Mouse (Mus musculus) heart, adult 18-20 months (tissue): ENCODE measurements around the gene Sap30bp. TPM values are rescaled to one million over a fixed set of nuclear protein-coding genes. Genes with fewer than 3 reads are reported as not detected.
A peak's percentile ranks its signal among the peaks of the same experiment; 100 is the strongest.

Source experiments
- DNase-seq, 2 experiments: peaks; one replicate each; pipeline ENCODE4 v3.0.0; 2021 to 2022; ENCODE audit warnings: mixed read lengths in 1 of 2
- total RNA-seq, 2 experiments: library from RNA; stranded (reverse); gene quantifications; 2 replicates each; pipeline ENCODE4 v1.2.3; 2021

The Sap30bp gene
- total RNA-seq, 2 experiments from 2014 or later = 19.0 to 19.9 TPM

- no peak for DNase-seq
These were observed 27.9 kb upstream of the Sap30bp start for GRCm38 (mm10) chr11:115904956-115905790.

DNA sequence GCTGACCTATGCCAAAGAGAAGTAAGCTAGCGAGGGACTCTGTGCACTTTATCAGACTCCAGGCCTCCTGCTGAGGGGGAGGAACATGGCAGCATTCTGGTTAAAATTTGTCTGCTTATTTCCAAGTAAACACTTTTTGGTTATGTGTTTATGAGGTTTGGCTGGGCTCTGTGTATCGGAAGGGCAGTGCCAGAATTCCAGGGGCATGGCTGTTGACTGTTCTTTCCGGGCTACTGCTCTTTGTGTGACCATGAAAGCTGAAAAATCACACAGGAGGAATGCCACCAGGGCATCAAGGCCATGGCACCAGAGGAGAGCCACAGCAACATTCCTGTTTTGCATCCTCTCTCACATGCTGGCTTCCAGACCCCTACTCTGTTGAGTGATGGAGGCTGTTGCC lies 27.0 kb upstream of the Sap30bp start:
- DNase-seq = no peak

GRCm38 (mm10) chr11:115906521-115906920 lies 26.6 kb upstream of the Sap30bp start:
- DNase-seq = no peak

- peak in 1 of 2 experiments; percentile 37 for DNase-seq
These were observed 21.9 kb upstream of the Sap30bp start for GRCm38 (mm10) chr11:115911134-115911561.

DNA sequence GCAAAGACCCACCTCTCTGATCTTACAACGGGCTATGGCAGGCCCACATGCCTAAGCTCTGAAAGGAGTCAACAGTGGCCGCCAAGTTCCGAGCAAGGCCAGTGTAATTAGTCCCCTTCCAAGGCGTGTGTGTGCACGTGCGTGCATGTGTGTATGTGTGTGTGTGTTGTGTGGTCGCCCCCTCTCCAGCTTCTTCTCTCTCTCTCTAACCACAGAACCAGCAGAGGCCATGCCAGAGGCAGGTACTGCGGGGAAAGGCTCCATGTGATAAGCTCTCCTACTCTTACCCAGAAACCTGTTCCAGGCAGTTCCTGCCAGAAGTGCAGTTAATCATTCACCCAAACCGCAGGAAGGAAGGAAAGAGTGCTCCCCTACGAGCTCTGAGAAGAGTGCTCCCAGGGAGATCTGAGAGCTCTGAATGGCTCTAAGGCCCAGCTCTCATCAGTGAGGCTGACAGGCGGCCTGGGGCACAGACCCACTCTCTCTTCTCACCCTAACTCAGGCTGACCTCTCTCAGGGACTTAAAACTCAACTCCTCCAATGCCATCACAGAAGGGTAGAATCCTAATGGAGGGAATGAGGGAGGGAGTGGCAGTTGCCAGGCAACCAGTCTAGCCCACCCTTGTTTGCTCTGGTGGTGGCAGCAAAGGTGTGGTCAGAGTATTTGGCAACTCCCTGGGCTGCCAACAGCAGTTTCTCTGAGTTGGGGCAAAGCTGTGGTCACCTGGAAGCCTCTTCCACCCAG lies 21.3 kb upstream of the Sap30bp start, which contains the start of gene Smim6:
TSS of gene Smim6 (plus strand) at position 386 of the 745 bp plus-strand sequence.
- no peak for DNase-seq

DNA sequence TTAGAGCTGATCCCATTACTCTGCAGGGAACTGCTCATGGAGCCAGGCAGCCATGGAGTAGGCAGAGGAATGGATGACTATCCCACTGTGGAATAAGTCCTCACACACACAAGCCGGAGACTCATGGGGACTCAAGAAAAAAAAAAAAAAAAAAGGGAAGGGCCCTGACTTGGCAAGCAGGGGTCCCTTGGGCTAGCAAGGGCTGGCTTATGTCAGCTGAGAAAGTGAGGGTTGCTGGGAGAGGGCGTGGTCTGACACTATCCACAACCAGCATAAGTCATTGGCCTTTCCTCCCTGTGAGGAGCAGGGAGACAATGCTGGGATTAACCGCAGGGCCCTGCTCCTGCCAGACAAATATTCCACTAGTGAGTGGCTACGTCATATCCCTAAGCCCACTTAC lies 16.5 kb upstream of the Sap30bp start:
- DNase-seq = no peak

DNA sequence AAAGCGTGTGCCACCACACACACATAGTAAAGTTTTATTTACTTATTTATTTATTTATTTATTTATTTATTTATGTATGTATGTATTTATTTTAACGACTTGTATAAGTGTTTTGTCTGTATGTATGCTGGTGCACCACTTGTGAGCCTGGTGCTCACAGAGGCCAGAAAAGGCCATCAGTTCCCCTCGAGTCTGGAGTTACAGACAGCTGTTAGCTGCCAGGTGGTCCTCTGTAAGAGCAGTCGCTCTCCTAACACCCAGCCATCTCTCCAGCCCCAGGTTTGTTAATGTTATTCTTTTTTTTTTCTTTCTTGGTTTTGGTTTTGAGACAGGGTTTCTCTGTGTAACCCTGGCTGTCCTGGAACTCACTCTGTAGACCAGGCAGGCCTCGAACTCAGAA lies 14.4 kb upstream of the Sap30bp start:
- no peak for DNase-seq

- no peak for DNase-seq
These were observed 14.0 kb upstream of the Sap30bp start for GRCm38 (mm10) chr11:115919073-115919472.

GRCm38 (mm10) chr11:115920110-115920818 lies 12.8 kb upstream of the Sap30bp start:
- peak; percentile 32 to 68 for DNase-seq

DNA sequence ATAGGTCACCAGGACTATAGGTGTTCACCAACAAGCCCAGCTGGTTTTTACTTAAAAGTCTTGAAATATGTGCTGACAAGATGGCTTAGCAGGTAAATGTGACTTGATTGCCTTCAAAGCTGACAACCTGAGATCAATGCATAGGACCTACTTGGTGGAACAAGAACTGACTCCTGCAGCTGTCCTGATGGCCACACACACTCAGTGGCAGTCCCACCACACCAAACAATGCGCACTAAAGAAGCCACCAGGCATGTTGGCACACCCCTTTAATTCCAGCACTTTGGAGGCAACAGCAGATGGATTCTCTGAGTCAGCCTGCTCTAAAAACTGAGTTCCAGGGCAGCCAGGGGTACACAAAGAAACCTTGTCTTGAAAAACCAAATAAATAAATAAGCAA lies 11.1 kb upstream of the Sap30bp start:
- no peak for DNase-seq

DNA sequence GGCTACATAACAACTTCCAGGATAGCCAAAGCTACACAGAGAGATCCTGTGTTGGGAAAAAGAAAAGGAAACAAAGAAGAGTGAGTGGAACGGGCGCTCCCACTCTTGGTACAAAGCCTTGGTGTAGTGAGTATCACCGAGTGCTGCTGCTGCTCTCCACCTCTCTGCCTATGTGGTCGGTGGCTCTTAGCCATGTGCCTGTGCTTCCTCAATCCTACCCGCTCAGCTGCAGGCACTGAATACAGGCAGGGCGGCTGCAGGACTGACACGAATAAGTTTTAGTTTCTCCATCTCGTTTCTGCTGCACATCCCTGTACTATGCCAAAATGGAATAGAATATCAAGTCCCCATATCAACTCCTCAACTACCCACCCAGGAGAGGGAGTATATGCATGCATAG lies 4.1 kb upstream of the Sap30bp start:
- DNase-seq = peak in 1 of 2 experiments; percentile 31

GRCm38 (mm10) chr11:115929818-115930217 lies 3.3 kb upstream of the Sap30bp start:
- no peak for DNase-seq

DNA sequence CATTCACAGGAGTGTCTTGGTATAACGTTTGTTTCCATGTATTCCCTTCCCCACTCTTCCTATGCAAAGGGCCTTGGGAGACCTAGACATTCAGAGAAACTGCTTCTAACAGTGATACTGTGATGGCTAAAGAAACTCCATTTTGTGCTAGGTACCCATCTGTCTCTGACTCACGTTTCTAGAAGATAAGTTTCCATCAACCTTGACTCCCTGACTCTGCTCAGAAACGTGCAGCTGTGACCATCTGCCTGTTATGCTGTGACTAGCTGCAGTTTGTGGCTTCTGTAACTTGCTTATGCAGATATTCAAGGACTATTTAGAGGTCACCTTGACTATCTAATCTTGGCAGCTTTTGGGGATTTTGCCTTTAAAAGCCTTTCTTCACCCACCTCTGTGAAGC lies 1.8 kb upstream of the Sap30bp start:
- DNase-seq = no peak

DNA sequence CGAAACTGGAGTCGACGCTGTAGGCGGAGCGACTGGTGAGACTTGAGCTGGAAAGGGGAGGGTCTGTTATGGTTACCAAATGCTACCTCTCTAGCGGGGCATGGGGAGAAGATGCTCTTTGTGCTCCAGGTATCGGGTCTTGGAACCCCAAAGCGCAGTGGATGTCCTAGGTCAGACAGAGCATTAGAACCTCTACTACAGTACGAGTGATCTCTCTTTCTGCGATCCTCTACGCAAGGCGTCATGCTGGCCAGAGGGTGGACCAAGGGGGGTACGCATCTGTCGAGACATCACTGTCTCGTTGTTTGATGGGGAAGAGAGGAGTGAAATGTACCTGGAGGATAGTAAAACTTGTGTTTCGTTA lies 647 bp downstream of the Sap30bp start:
- DNase-seq = no peak

DNA sequence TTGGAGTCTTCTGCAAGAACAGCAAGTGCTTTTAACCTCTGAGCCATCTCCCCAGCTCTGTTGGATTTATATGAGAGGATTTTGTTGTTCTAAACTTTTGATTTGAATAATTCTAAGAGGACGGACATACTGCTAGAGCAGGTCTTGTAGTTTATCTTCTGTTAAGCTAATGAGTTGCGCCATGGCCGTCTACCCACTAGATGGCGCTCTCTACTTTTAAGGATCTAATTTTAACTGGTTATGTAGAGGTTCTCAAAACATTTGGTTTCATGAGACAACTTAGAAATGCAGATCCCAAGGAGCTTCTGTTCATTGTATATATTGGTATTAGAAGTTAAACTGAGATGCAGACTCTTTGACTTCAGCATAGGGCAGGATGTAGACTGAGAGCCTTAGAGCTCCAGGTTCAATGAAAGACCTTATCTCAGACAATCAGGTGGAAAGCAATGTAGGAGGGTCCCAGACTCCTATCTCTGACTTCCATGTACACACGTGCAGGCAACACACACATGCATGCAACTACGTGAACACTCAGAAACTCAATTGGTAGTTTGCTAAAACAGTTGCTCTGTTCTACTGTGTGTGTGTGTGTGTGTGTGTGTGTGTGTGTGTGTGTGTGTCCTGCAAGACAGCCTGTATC lies 6.7 kb downstream of the Sap30bp start:
- DNase-seq = peak; percentile 56 to 83

GRCm38 (mm10) chr11:115941980-115942379 lies 8.9 kb downstream of the Sap30bp start:
- DNase-seq = no peak

GRCm38 (mm10) chr11:115945247-115945646 lies 12.2 kb downstream of the Sap30bp start:
- no peak for DNase-seq

DNA sequence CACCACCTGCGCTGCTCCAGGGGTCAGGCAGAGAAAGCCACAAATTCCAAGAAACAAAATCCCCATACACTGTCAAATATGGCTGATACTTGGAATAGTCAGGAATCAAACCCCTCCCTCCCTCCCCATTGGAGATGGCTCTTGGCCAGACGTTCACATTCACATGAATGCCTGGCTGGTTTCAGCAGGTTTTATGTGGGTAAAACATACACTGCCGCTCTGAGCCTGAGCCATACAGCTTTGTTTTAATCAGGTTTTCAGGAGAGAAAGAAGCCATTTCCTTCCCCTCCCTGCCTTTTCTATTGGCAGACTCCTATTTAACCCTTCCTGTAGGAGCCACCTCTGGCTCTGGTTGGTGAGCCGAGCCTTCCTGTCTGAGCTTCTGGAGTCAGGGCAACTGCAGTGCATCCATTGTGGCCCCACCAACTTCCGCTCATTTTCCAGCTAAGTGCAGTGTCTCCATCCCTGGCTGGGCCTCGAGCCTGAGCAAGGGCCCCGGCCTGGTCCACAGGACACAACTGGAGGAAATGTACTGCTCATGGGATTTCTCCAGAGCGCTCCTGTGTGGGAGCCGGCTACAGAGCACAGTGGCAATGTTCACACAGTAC lies 13.2 kb downstream of the Sap30bp start:
- peak in 1 of 2 experiments; percentile 29 for DNase-seq

DNA sequence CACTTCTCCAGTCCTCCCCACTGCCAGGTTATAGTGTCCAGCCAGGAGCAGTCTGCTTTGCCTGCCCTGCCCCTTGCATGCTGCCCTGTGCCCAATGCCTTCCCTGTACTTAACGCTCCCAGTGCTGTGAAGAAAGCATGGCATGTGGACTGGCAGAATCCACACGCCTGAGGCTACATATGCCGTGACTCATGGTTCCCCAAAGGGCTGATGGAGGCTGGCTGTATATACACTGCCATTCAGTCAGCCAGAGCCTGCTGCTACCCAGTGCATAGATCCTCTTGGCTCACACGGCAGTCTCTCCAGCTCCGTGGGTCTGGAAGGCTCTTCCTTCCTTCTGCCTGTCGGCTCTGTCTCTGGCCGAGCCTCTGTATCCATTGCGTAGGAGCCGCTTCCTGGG lies 15.2 kb downstream of the Sap30bp start:
- DNase-seq = no peak

DNA sequence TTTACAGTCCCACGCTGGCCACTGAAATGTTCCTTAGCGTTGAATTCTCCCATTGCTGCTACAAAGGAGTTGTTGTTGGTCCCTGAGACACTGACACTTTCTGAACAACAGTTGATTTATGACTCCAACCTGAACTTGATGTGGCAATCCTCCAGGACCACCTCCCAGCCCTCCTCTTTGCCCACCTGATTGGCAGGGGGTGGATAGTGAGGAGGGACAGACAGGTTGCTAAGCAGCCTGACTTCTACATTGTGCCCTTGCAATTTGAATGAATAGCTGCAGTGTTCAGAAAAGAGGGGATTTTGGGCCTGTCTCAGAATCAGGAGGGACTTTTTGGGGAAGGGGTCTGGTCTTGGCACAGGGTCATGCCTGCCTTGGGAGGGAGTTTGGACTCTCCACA lies 17.6 kb downstream of the Sap30bp start:
- no peak for DNase-seq

- DNase-seq = no peak
These were observed 21.6 kb downstream of the Sap30bp start for GRCm38 (mm10) chr11:115954712-115955111.
